Mouse (Mus musculus): ENCODE measurements at regions not wholly inside any gene's neighbourhood (a gene's known extent, or its start where the extent isn't known, plus 50 kb on each side); places are given as distances from the start of the nearest gene placed in this dataset.

GRCm38 (mm10) chr6:143768115-143768514, 601.1 kb downstream of the Etnk1 start:
- POLR2A ChIA-PET = no interaction called here
- CTCF ChIA-PET = no interaction called here
